Comparison of ENCODE assay signal across 7 mouse cellular contexts in genomic region chr4:106200241-106200640, GRCm38 (mm10).
DNase-seq lines count a peak whose midpoint lies in the region; ATAC-seq and TF ChIP-seq lines count a peak whose summit lies in the region.

No protein-coding gene starts in this region.

- peak; percentile 38 to 47 for DNase-seq in gastrocnemius, postnatal 36 days
- DNase-seq in lung, postnatal 0 days (ENCODE audit: low spot score), result peak; percentile 74
- DNase-seq in testis, postnatal 14 days (ENCODE audit: low spot score), result peak; percentile 38
- no peak for DNase-seq in cerebellum, adult 11-12 months
- DNase-seq in right cerebral cortex, postnatal 4 days, result no peak

- H3K36me3 ChIP-seq in embryonic facial prominence, embryonic 12.5 days, result no peaks in the 10 kb centered on the region
- H3K36me3 ChIP-seq in intestine, embryonic 16.5 days (ENCODE audit: control insufficient read depth, insufficient read depth, low read length), result no peaks in the 10 kb centered on the region
- no peaks in the 10 kb centered on the region for H3K36me3 ChIP-seq in lung, postnatal 0 days (ENCODE audit: insufficient read depth, low read length)

- no peak for TF ChIP-seq CTCF in lung, postnatal 0 days (IDR thresholded peaks at IDR 0.05)

- no peaks in the 10 kb centered on the region for H3K27me3 ChIP-seq in embryonic facial prominence, embryonic 12.5 days
- H3K27me3 ChIP-seq in intestine, embryonic 16.5 days (replicated peaks; ENCODE audit: control insufficient read depth, insufficient read depth, low read length), result no peaks in the 10 kb centered on the region
- no peaks in the 10 kb centered on the region for H3K27me3 ChIP-seq in lung, postnatal 0 days (replicated peaks; ENCODE audit: insufficient read depth, low read length)

- ATAC-seq in embryonic facial prominence, embryonic 12.5 days (ENCODE audit: insufficient number of reproducible peaks, insufficient read depth, low FRiP score, low TSS enrichment), result no peak; the same call in 1 of the 2 replicates
- ATAC-seq in intestine, embryonic 16.5 days, result peak; percentile 93
- peak; percentile 72 for ATAC-seq in lung, postnatal 0 days

- no peak overlapping the region for H3K4me3 ChIP-seq in embryonic facial prominence, embryonic 12.5 days
- H3K4me3 ChIP-seq in intestine, embryonic 16.5 days (ENCODE audit: low read length), result no peak overlapping the region
- no peak overlapping the region for H3K4me3 ChIP-seq in lung, postnatal 0 days (ENCODE audit: low read depth, low read length)

- H3K9ac ChIP-seq in embryonic facial prominence, embryonic 12.5 days, result no peak overlapping the region
- no peak overlapping the region for H3K9ac ChIP-seq in intestine, embryonic 16.5 days (ENCODE audit: low read depth, low read length)
- no peak overlapping the region for H3K9ac ChIP-seq in lung, postnatal 0 days (replicated peaks; ENCODE audit: low read depth)

- H3K9me3 ChIP-seq in embryonic facial prominence, embryonic 12.5 days, result no peaks in the 10 kb centered on the region
- H3K9me3 ChIP-seq in intestine, embryonic 16.5 days (ENCODE audit: control insufficient read depth, low read length), result no peaks in the 10 kb centered on the region
- no peaks in the 10 kb centered on the region for H3K9me3 ChIP-seq in lung, postnatal 0 days (ENCODE audit: low read length)

- intact Hi-C loops in gastrocnemius, postnatal 36 days (cut with DNase I), result no loop called here

- no peak; the same call in 1 of the 2 replicates for TF ChIP-seq EP300 in lung, postnatal 0 days (IDR thresholded peaks at IDR 0.05)

- H3K27ac ChIP-seq in embryonic facial prominence, embryonic 12.5 days, result peak overlapping the region; percentile 78
- no peak overlapping the region for H3K27ac ChIP-seq in intestine, embryonic 16.5 days (ENCODE audit: low read length)
- peak overlapping the region; percentile 33; the same call in 1 of the 2 replicates for H3K27ac ChIP-seq in lung, postnatal 0 days (ENCODE audit: low read length)

- peaks cover 23% of the 10 kb centered on the region for H3K4me1 ChIP-seq in embryonic facial prominence, embryonic 12.5 days
- H3K4me1 ChIP-seq in intestine, embryonic 16.5 days (ENCODE audit: control insufficient read depth, insufficient read depth, low read length), result peaks cover 8% of the 10 kb centered on the region; the same call in 1 of the 2 replicates
- peaks cover 5% of the 10 kb centered on the region; the same call in 1 of the 2 replicates for H3K4me1 ChIP-seq in lung, postnatal 0 days (ENCODE audit: insufficient read depth, low read depth, low read length)

- 0 out of 2 replicates have a peak overlapping the region, but pooled peaks have one; percentile 28 for H3K4me2 ChIP-seq in embryonic facial prominence, embryonic 12.5 days (replicated peaks)
- peak overlapping the region; percentile 23; the same call in 1 of the 2 replicates for H3K4me2 ChIP-seq in intestine, embryonic 16.5 days (ENCODE audit: low read depth, low read length)
- H3K4me2 ChIP-seq in lung, postnatal 0 days (replicated peaks; ENCODE audit: low read depth, low read length), result no peak overlapping the region

- 32% methylated on average over 6 of the region's 6 CpGs for WGBS in embryonic facial prominence, embryonic 12.5 days
- 28% methylated on average over 6 of the region's 6 CpGs for WGBS in intestine, embryonic 16.5 days
- 42% methylated on average over 6 of the region's 6 CpGs for WGBS in lung, postnatal 0 days

Comparison
In these comparisons a context has a peak if more than half of its experiments do, and no peak if none do; other contexts are left out.
1. DNase-seq: peak in gastrocnemius, postnatal 36 days (2 of 2), lung, postnatal 0 days (single experiment) and testis, postnatal 14 days (single experiment); none in cerebellum, adult 11-12 months (single experiment) and right cerebral cortex, postnatal 4 days (single experiment).